Mouse (Mus musculus) right cerebral cortex, adult 18-20 months (tissue): ENCODE measurements around the gene Tsr3.
"Not testable (repeated sequence)": the region's sequence is repeated elsewhere in the genome, so short reads cannot be mapped to it uniquely, and the experiment has no call there.

ENCODE experiments used
- DNase-seq: peaks from one replicate; pipeline ENCODE4 v3.0.0; 2022; ENCODE audit warnings: mixed read lengths

Gene Tsr3

DNA sequence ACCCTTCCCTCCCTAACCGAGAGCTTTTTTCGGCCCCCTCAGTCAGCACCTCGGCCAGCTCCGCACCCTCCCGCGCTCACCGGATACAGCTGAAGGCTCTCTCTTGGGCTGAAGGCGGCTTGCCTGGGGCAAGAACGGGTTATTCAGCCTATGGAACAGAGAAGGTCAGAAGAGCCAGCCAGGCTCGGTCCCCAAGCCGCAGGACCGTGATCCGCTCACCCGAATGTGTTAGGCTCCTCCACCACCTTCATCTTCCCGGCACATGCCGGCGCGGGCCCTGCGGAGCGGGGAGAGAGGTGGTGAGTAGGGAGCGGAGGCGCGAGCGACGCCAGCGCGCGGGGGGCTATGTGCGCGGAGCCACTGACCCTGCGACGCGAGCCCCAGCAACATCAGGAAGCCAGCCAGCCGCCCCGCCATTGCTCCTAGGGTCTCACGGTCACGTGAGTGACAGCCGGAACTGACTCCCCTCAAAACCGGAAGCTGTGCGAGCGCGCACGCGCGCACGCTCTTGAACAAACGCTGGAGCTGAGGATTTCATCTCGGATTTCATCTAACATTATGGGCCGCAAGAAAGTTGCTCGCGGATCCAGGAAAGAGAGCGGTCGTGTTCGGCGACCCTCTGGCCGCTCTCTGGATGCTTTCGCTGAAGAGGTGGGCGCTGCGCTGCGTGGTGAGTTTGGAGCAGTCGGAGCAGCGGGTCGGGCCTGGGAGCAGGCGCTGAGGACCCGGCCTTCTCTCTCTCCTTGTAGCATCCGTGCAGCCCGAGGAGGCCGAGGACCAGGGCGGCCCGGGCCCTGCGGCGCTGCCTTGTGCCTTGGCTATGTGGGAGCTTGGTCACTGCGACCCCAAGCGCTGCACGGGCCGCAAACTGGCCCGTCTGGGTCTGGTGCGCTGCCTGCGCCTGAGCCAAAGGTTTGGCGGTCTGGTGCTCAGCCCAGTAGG is at the start of gene Tsr3, which contains the start of gene Gnptg:
Tsr3 (plus strand) TSS at position 476 of the 942 bp plus-strand sequence.
Gnptg (minus strand) TSS at position 430 of the 942 bp plus-strand sequence.
- DNase-seq = peak; percentile 89

DNA sequence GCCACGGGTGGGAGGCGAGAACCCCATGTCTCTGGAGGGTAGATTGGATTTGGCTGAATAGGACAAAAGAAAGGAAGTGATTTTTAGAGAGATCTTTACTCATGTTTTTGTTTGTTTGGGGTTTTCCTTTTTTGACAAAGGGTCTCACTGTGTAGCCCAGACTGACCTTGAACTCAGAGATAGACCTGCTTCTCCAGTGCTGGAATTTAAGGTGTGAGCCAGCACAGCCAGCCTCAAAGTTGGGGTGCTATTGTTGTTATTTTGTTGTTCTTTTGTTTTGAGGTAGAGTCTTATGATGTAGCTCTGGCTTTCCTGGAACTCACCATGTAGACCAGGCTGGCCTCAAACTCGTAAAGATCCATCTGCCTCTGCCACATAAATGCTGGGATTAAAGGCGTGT is 37.6 kb upstream of the Tsr3 start:
- no peak for DNase-seq

GRCm38 (mm10) chr17:25210006-25210405 is 30.0 kb upstream of the Tsr3 start:
- DNase-seq = no peak

GRCm38 (mm10) chr17:25210680-25211466 is 29.1 kb upstream of the Tsr3 start:
- no peak for DNase-seq

DNA sequence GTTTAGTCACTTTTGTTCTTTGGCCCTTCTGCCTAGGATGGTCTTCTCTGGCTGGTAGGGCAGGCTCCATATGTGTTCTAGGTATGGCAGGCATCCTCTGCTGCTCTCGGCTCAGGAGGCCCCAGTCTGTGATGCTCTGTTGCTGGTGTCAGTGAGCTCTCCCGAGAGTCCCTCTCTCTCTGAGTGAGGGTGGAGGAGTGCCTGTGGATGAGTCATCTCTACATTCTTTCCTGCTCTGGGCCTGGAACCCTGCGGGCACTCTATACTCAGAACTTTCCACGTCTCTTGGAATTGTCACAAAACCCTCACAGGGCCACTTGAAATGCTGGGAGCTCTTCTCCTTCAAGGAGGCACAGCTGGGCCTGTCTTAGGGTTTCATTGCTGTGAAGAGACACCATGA is 28.3 kb upstream of the Tsr3 start:
- DNase-seq = peak; percentile 42

GRCm38 (mm10) chr17:25215431-25215830 is 24.5 kb upstream of the Tsr3 start:
- no peak for DNase-seq

DNA sequence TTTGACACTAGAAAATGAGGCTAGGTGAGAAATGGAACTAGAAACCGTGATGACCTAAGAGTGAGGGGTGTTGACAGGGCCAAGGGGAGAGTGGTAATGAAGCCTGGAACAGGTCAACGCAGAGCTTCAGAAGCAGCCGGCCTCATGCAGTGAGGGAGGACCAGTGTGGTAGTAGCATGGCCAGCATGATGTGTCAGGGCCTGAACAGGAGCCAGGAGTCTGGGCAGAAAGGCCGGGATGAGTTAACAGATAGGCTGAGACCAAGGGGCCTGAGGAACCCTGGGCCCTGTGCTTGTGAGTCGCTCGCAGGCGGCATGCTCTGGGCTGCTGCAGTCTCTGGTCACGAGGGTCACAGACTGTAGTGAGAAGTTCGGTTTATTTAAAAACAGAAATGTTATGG is 21.0 kb upstream of the Tsr3 start:
- DNase-seq = no peak

DNA sequence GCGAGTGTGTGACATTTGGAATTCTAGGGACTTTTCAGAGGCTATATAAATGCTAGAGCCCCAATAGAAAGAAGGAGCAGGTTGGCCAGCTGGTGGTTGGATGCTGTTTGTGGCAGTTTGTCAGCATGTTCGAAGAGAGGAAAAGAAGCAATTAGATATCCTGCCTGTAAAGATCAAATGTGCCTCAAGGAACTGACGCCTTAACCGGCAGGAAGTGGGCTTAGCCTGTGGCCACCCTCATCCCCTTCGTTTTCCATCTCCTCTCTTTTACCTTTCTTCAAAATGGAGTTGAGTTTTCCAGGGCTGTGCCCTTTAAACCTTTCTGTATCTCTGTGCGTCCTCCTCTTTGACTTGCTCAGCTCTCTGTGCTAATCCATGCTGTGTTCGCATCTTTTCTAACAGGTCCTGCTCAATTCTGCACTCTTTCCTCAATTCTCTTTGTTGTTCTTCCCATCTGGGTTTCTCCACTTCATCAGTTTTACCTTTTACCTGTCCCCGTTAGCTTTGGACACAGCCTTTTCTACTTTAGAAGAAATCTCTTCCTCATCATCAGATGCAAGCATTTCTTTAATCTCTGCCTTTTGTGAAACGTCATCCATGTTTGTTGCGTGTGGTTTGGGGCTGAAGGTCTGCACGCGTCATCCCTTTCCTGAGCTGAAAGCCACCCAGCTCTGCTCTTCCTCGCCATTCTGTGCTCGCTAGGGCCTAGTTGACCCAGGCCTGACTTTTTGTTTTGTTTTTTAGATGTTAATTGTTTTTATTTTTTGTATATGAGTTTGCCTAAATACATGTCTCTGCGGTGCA is 20.3 kb upstream of the Tsr3 start:
- DNase-seq = no peak

DNA sequence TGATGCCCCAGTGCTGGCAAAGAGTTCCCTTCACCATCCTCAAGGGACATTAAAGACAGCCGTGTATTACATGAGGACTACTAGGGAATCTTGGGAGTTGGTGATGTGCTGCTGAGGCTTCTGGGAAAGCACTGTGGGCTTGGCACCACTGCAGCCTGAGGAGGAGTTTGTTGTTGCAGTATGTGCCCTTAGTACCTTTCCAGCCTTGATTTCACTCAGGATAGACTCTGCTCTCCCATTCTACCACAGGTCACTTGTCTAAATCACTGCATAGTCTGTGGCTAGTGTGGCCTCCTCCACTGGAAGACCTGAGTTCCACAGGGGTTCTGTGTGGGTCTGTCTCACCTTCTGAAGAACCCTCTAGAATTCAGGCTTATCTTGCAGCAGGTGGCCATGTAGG is 19.2 kb upstream of the Tsr3 start:
- DNase-seq = no peak

GRCm38 (mm10) chr17:25221821-25222503 is 18.0 kb upstream of the Tsr3 start:
- DNase-seq = peak; percentile 63

- DNase-seq = peak; percentile 42
These were observed 17.4 kb upstream of the Tsr3 start for GRCm38 (mm10) chr17:25222504-25222940.

GRCm38 (mm10) chr17:25222951-25223601 is 16.9 kb upstream of the Tsr3 start:
- DNase-seq = no peak

DNA sequence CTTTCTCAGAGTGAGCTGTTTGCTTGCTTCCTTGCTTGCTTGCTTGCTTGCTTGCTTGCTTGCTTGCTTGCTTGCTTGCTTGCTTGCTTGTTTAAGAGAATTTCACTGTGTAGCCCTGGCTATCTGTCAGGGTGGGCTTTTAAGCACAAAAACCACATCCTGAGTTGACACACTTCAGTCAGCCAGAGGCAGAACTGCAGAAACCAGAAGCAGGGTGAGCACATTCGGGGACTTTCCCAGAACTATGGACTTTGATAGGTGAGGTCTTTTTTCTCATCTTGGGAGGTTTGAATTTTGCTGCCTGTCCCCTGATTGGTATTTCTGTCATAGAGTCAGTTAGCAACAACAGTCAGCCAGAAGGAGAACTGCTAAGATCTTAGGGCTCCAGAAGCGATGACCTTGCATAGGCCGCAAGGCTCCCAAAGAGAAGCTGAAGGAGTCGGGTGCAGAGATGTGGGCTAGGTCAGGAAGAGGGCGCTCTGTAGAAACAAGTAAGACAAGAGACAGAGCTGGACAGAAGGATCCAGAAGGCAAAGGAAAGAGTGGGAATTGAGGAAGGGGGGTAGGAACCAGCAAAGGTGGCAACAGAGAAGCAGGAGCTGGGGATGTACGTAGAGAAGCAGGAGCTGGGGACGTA is 15.3 kb upstream of the Tsr3 start:
- DNase-seq = no peak

- DNase-seq = no peak
These were observed 14.3 kb upstream of the Tsr3 start for GRCm38 (mm10) chr17:25225659-25226058.

DNA sequence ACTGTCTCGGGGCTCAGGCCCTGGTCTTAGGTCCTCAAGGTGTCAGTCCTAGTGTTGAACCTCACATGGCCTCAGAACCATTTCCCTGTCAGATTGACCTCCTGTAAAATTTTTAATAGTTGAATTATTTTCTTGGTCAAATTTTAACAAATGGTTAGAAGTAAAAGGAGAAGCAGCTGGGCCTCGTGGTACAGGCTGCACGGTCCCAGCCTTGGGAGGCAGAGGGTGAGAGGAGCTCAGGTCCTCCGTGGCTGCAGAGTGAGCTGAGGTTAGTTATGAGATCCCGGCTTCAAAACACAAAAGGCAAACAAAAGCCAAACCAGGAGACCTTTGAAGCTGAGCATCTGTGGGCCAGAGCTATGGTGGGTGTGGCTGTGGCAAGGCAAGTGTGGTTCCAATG is 12.0 kb upstream of the Tsr3 start:
- no peak for DNase-seq

- not testable (repeated sequence) for DNase-seq
These were observed 9.8 kb upstream of the Tsr3 start for GRCm38 (mm10) chr17:25230014-25230655.

- DNase-seq = no peak
These were observed 9.3 kb upstream of the Tsr3 start for GRCm38 (mm10) chr17:25230700-25231099.

DNA sequence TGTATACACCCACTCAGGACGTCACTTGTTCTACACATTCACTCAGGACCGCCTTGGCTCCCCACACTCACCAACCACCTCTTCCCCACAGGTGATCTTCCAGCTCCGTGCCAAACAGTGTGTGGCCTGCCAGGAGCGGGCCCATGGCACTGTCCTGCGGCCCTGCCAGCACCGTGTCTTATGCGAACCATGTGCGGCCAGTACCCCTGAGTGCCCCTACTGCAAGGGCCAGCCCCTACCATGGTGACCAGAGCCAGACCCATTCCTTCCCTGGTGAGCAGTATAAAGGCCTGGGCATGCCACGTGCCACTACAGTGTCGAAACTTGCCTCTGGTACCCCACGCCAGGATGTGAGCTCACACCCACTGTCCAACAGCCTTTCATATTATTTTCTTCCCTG is 8.3 kb upstream of the Tsr3 start:
- DNase-seq = not testable (repeated sequence)

GRCm38 (mm10) chr17:25235635-25236034 is 4.3 kb upstream of the Tsr3 start:
- DNase-seq = peak; percentile 64

GRCm38 (mm10) chr17:25243131-25243780 is 3.3 kb downstream of the Tsr3 start:
- no peak for DNase-seq
